Mouse (Mus musculus): Measurements from ENCODE around the gene Castor1. TPM values are rescaled to one million over a fixed set of nuclear protein-coding genes. Genes with fewer than 3 reads are reported as not detected.

Castor1 gene
- total RNA-seq, 2 experiments from 2014 or later: 8.3 to 11.4 TPM

DNA sequence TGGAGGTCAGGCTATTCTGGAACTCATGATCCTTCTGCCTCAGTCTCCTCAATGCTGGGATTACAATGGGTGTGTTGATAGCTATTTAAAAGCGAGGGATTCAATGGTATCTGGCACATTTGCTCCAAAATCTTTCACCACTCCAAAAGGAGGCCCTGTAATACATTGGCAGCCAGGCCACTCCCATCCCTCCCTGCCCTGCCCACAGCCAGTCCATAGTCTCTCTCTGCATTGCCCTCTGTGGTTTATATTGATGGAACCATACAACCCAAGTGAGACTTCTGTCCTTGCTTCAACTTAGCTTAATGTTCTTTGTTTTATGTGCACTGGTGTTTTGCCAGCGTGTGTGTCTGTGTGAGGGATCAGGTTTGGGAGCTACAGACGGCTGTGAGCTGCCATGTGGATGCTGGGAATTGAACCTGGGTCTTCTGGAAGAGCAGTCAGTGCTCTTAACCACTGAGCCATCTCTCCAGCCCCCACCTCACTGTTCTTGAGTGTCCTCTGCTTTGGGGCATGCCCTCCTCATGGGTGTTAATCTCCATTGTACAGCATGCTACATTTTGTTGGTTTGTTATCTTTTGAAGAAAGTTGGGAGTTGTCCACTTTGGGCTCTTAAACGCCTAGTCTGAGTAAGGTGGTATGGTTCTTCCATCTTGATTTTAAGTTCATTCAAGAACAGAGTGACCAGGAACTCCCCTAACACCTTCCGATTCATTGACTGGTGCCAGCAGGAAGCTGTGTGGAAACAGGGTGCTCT lies 8.7 kb downstream of the Castor1 start:
- DNase-seq: no peak
- intact Hi-C loops (cut with DNase I): no loop called here

DNA sequence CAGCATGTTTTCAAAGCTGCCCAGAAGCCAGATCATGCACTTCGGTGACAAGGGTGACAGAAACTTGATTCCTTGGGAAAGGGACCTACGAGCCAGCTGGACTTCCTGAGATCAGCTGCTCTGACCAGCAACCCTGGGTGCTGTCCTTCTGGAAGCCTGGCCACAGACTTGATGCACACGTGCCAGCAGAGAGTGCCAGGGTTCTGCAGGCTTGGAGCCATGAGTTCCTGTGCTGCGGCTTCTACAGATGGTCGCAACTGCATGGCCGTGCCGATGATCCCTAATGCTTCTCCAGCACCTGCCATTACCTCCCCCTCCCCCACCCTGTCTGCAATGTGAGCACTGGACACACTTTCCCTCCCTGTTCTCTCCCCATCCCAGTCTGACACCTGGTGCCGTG lies 10.4 kb downstream of the Castor1 start:
- peak; percentile 51 to 70 for DNase-seq
- intact Hi-C loops (cut with DNase I): no loop called here

DNA sequence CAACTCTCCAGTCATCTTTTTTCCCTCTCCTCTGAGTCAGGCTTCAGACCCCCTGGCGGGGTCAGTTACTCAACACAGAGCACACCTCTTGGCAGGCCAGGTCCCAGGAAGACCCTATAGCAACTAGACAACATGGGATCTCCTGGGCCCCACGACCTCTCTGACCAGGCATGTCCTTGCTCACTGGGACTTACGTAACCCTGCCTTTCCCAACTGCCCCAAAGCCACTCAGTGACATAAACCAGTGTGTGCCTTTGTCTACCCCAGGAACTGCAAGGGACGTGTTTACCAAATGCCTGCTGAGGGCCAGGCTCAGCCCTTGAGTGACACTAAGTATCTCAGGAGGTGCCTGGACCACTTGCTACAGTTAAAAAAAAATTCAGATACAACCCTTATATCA lies 11.8 kb downstream of the Castor1 start:
- DNase-seq: no peak

DNA sequence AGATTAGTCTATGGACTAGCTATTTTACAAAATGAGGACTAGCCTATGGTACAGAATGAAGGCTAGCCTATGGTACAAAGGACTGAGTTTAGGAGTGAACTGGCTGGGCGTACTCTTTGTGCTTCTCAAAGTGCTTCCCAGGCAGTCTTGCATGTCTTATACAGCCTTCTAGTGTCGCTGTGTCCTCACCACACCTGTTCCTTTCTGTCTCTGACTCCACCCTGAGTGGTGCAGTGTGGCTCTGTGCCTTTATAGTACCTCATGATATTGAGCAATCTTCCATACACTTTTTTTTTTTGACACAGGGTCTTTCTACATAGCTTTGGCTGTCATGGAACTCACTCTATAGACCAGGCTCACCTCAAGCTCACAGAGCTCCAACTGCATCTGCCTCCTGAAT lies 13.4 kb downstream of the Castor1 start:
- DNase-seq: no peak
- intact Hi-C loops (cut with DNase I): no loop called here

More for the DNA sequence above, 11.8 kb downstream of the Castor1 start:
- intact Hi-C loops (cut with DNase I): no loop called here

DNA sequence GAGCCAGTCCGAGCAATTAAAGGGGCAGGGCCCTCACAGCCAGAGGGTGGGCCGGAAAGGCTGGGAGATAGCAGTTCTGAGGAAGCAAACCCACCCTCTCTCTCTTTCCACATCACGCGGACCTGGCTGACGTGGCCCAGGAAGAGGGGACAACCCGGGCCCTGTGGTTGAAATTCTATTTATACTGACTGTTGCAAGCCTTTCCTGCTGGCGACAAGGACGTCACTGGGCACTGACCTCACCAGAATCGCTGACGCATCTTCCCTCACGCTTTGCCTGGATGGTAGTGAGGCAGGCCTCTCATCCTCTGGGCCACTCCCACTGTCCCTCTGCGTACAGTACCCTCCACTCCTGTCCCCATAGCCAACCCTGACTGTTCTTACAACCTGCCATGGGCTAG lies 14.6 kb downstream of the Castor1 start:
- intact Hi-C loops (cut with DNase I): no loop called here
- DNase-seq: no peak

DNA sequence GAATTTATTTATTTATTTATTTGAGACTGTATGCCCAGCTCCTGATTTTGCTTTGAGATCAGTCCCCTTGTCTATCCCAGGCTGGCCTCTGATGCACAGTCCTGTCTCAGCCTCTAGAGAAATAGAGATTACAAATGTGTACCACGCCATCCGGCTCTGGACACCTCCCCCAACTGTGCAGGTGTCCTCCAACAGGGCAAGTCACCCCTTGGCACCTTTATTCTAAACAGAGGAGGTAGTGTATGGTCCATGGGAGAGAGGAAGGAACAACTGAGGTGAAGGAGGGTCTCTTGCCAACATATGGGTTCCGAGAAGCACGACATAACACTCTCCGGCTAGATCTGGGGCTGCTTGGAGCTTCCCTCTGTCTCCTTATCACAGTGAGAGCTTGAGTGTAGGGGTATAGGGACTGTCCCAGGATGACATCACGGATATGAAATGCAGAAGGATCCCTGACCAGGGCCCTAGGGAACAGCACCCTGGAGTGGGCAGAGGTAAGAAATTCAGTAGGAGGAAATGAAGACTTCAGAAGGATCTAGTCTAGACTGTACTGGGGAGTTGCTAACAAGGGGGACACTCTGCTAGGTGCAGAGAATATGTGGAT lies 17.1 kb downstream of the Castor1 start:
- no peak for DNase-seq
- intact Hi-C loops (cut with DNase I): no loop called here

DNA sequence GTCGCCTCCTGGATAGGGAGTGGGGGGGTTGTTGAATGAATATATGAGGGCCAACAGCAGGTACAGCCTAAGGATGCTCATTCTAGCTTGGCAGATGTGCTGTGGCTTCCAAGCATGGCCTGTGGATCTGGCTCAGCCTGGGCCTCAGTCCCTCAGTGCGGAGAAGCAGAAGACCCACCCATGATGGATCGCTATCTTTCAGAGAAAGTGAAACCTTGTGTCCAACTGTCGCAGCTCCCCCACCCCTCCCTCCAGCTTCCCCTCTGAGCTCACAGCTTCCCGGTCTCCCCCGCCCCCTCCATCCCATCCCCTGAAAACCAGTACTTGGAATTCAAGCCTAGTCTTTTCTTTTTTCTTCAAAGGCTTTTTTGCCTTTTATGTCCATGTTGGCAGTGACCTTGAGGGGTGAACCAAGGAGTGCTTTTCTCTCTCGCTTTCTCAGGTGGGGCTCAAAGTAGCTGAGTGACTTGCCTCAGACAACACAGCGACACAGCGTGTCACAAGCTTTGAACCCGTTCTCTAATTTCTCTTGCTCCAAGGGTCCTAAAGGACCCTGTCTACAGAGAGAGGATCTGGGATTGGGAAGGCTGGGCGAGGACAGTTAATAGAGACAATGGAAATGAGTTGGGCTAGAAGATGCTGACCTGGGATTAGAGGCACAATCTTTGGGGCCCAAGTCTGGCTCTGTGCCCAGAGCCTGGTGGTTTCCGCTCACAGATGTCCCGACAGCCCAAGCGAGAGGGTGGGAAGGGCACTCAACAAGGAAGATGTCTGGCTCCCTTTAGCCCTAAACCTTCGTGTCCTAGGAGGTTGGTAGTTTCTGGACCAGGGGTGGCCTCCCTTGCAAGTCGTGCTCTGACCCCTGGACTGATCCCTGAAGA lies 17.9 kb downstream of the Castor1 start, which contains the start of gene Osm:
TSS of gene Osm (plus strand) at position 756 of the 881 bp plus-strand sequence.
- intact Hi-C loops (cut with DNase I): no loop called here
- no peak for DNase-seq

DNA sequence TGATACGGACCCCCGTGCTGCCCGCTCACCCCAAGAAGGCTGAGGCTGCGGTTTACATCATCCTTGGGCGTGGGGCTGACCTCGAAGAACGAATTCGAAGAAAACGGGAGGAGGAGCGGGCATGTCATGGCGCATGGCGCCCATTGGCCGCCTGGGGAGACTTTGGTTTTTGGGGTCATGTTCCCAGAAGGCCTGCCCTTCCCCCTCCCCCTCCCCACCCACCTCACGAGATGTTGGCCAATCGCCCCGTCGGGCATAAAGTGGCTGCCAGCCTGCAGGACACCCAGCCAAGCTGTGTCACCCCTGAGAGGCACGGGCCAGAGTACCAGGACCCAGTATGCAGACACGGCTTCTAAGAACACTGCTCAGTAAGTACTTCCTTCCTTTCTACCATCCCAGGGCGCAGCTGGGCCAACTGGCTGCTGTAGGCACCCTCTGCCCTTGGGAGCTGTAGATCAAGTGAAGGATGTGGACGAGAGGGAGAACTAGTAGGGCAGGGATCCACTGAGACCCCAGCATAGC lies 18.6 kb downstream of the Castor1 start:
- no peak for DNase-seq
- intact Hi-C loops (cut with DNase I): no loop called here

DNA sequence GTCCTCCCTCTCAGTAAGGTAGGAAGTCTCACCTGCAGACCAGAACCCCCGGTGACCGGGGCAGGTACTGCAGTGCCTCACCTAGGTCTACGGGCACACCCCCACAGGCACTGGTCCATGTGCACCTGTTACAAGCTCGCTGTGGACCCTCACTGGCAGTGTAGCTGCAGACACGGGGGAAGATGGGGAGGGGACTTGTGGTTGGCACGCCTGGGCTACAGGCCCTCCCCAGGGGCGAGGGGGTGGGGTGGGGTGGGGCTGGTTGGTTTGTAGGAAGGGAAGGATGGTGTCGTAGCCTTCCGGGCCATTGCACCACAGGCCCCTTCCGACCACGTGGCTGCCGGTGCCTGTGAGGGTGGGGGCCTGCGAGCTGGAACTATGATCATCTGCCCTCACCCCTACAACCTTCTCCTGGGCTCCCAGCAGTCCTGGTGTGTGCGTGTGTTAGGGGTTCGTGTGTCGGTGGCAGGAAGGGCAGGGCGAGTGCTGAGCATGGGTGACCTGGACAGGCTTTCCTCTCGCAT lies 19.4 kb downstream of the Castor1 start:
- no peak for DNase-seq
- intact Hi-C loops (cut with DNase I): no loop called here

DNA sequence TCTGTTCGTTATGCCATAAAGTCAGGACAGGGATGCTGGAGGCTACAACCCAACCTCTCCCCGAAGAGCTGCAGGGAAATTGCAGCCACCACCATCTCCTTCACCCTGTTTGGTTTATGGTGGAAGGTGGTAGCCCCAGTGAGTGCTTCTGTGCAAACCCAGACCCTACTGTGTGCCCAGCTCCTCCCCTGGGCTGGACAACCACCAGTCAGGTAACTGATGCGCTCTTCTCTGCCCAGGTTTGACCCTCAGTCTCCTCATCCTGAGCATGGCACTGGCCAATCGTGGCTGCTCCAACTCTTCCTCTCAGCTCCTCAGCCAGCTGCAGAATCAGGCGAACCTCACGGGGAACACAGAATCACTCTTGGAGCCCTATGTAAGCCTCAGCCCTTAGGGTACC lies 20.1 kb downstream of the Castor1 start:
- intact Hi-C loops (cut with DNase I): no loop called here
- DNase-seq: no peak

DNA sequence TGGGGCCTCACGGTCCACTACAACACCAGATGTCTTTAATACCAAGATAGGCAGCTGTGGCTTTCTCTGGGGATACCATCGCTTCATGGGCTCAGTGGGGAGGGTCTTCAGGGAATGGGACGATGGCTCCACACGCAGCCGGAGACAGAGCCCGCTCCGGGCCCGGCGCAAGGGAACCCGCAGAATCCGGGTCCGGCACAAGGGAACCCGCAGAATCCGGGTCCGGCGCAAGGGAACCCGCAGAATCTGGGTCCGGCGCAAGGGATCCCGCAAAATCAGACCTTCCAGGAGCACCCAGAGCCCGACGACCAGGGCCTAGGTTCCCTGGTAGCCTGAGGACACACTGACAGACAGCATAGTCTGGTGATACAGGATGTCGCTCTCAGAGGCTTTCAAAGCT lies 21.7 kb downstream of the Castor1 start:
- intact Hi-C loops (cut with DNase I): no loop called here

DNA sequence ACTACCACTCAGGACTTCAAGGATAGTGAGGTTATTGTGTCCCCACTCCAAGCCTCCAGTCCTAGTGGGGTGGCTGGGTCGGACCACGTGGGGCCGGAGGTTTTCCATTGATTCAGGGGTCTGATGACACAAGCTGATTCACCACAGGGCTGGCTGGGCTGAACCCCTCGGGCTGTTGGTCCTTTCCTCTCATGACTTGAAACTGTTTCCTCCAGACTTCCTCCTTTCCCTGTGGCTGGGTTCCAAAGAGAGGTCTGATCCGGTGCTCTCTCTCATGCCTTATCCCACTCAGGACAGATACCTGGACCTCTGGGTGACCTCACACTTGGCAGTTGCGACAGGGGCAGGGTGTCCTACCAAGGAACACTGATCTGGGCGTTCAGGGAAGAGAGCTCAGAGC lies 22.1 kb downstream of the Castor1 start:
- DNase-seq: no peak
- intact Hi-C loops (cut with DNase I): no loop called here

More for the DNA sequence above, 21.7 kb downstream of the Castor1 start:
- DNase-seq: no peak

DNA sequence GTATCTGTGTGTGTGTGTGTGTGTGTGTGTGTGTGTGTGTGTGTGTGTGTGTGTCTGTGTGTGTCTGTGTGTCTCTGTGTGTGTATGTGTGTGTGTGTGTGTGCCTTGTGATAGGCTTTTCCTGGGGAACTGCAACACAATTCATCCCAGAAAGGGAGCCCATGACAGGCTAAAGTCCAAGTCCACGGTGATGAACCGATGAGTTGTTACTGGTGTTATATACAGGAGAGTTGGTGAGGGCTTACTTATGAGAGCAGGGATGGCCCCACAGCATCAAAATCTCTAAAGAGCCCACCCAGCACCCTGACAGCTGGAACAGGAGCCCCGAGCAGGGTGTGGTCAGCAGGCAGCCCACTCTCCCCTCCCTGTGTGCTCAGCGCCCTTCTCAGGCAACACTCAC lies 23.2 kb downstream of the Castor1 start:
- no peak for DNase-seq
- intact Hi-C loops (cut with DNase I): no loop called here

DNA sequence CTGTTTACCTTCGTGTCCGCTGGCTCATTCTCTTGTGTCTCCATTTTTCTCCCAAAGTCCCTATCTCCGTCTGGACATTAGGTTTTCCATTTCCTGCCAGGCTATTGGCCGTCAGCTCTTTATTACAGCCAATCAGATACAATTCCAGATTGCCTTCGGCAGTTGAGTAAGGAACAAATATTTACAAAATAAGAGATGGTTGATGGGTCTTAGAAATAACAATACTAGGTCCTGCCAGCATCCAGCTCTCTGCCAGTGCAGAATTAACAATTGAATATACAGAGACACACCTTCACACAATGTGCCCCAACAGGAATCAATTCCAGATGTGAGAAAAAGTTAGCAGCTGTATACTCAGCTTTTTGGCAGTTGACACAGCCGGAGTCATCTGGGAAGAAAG lies 28.1 kb downstream of the Castor1 start:
- intact Hi-C loops (cut with DNase I): no loop called here
- DNase-seq: no peak

DNA sequence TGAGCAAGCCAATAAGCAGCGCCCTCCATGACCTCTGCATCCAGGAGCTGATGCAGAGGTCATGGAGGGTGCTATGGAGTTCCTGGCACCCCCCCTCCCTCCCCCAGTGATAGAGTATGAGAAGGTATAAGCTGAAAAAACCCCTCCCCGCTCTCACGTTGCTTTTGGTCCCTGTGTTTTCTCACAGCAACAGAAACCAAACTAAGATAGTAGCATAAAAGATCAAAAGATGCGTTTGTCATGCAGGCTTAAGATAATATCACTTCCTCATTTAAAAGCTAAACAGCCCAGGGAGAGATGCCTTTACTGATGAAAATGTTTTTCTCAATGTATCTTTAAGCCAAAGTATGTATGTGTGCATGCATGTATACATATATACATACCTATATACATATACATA lies 28.6 kb downstream of the Castor1 start:
- no peak for DNase-seq
- intact Hi-C loops (cut with DNase I): no loop called here

DNA sequence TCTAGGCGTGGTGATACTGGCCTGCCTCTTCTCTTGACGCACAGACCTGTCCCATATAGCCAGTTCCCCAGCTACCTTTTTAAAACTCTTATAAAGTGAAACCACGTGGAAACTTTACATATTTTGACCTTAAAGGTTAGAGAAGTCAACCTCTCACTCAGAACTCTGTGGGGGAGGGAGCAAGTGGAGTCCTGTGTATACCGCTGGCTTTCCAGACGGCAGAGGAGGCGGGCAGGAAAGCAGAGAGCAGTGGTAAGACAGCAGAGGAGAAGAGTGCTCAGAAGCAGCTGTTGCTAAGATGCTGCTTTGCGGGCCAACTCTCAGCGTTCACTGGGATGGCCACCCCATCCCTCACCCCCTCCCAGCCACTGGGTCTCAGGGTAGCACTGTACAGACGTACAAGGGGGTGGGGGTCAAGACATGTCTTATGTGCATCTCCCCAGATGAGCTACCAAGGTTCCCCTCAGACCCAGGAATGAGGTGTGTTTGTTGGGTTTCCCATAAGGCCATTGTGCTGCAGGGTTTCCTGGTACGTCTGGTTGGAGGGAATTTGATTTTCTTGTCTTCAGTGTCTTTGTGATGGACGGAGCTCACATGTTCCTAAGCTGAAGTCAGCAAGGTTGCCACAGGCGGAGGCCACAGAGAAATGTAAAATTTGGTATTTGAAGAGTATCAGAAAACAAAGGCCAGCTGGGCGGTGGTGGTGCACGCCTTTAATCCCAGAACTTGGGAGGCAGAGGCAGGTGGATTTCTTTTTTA lies 29.4 kb downstream of the Castor1 start:
- no peak for DNase-seq
- intact Hi-C loops (cut with DNase I): no loop called here

DNA sequence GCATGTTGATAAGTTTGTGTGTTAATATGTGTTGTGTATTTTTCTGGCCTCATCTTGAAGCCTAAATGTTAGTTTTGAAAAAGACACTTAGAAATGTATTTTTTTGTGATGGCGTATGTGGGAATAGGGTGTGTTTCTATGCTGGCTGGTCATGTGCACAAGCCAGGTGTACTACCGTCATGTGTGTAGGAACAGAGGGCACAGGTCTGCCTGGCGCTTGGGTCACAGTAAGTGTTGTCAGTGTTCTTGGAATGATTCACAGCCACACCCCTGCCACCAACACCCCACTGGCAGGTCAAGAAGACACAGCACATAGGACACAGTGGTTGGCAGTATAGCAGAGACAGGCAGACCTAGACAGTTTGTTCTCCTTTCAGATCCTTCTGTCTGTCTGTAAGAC lies 31.1 kb downstream of the Castor1 start:
- intact Hi-C loops (cut with DNase I): no loop called here
- DNase-seq: no peak

DNA sequence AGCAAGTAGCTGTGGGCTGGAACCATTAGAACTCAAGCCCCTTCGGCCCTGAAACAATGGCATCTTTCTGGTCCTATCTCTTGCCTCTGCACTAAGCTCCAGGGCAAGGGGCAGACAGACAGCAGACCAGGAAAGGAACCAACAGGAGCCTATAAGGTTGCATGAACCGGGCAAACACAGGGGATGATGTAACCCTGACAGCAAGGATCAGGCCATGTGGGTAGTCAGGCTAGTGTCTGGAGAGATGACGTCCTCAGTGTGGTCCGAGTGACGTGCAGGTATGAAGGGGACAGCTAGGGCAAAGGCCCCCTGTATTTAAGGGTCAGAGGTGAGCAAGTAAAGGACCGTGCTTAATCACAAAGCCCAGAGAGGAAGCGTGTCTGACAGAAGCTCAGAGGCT lies 32.3 kb downstream of the Castor1 start:
- intact Hi-C loops (cut with DNase I): no loop called here
- no peak for DNase-seq

DNA sequence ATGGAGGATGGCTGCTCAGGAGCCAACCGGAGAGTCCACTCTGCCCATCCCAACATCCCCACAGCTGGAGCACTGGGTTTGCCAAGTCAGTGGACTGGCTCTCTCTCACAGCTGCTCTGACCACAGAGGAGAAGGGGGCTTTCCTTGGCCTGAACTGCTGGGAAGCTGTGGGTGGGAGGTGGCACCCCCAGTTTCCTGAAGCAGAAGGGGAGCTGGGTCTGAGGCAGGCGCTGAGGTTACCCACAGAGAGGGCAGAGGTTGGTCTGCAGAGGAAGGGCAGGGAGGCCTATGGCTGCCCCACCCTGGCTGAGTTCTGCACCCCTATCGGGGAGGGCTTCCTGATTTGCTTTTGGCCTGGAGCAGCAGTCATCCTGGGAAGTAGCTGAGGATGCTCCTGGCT lies 33.4 kb downstream of the Castor1 start:
- intact Hi-C loops (cut with DNase I): no loop called here

DNA sequence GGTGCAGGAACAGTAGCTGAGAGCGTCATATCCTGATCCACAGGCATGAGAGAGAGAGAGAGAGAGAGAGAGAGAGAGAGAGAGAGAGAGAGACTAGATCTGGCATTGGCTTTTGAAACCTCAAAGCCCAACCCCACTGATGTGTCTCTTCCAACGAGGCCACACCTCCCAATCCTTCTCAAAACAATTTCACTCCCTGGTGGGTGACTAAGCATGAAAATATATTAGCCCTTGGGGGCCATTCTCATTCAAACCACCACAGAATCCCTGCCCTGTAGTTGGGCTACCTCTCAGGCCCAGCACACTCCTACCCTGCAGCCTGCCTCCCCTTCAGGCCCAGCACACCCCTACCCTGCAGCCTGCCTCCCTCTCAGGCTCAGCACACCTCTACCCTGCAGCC lies 34.9 kb downstream of the Castor1 start:
- intact Hi-C loops (cut with DNase I): no loop called here
- DNase-seq: no peak

More for the DNA sequence above, 33.4 kb downstream of the Castor1 start:
- DNase-seq: no peak

All from heart, postnatal 14 days (tissue).